Mouse (Mus musculus) frontal cortex, adult 2 months (tissue): ENCODE measurements around the gene Hoxa6. TPM values are rescaled to one million over a fixed set of nuclear protein-coding genes. Genes with fewer than 3 reads are reported as not detected.

Source experiments
- DNase-seq, 2 experiments: peaks; one replicate each; pipeline ENCODE4 v3.0.0; 2022; ENCODE audit warnings: low spot score in 1 of 2; ENCODE audit errors: extremely low spot score in 1 of 2
- polyA plus RNA-seq: library from polyadenylated mRNA; depleted of rRNA; stranded (reverse); fragments of >200 nt; gene quantifications from 2 replicates; pipeline ENCODE4 v1.2.3, GENCODE M21; 2012; rRNA removed

The Hoxa6 gene
- polyA plus RNA-seq = not detected in 2 replicates

GRCm38 (mm10) chr6:52208072-52208867, at the start of gene Hoxa6:
Gene Hoxa6, minus strand, starts transcription at chr6:52208722.
- DNase-seq = no peak

- peak; percentile 11 to 86 for DNase-seq
Observed at GRCm38 (mm10) chr6:52256956-52257355, 48.4 kb upstream of the Hoxa6 start.

DNA sequence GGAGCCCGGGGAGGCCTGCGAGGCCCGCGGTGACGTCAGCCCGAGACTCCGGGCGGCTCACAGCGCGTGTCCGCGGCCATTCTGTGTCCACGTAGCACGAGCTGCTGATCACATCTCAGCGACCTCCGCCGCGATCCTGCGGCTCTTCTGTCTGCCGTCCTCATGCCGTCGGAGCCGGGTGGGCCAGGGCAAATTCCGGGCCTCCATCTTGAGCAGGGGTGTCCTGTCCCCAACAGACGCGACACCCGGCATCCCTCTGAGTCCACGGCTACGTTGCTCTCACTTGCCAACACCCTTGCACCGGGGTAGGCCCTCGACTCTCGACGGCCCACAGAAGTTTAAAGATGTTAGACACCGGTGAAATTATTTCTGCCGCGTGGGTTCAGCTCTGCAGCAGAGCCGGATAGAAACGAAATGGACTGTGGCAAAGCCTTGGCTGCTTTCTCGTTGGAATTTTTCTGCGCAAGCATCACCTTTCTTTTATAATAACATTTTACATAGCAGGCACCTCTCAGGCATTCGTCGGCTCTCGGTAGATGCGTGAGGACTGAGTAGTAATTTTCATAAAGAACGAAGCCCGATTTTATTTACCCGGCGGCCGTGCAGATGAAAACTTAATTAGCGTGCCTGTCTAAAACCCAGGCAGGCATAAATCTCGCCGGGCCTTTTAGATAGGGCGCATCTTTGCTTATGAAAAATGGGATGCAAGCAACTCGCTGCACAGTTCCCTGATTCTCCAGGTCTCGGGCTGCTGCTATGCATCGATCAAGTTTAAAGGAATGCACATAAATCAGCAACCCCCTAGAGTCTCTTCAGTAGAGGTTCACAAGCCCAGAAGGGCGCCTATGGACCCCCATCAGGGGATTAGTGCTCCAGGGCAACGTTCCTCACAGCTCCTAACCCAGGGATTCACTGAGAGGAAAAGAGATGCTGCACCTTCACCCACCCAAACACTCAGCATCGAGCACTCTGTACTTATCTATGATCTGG, 45.3 kb upstream of the Hoxa6 start:
- DNase-seq = no peak

GRCm38 (mm10) chr6:52252775-52253376, 44.4 kb upstream of the Hoxa6 start:
- no peak for DNase-seq

GRCm38 (mm10) chr6:52252016-52252774, 43.7 kb upstream of the Hoxa6 start:
- DNase-seq = no peak

DNA sequence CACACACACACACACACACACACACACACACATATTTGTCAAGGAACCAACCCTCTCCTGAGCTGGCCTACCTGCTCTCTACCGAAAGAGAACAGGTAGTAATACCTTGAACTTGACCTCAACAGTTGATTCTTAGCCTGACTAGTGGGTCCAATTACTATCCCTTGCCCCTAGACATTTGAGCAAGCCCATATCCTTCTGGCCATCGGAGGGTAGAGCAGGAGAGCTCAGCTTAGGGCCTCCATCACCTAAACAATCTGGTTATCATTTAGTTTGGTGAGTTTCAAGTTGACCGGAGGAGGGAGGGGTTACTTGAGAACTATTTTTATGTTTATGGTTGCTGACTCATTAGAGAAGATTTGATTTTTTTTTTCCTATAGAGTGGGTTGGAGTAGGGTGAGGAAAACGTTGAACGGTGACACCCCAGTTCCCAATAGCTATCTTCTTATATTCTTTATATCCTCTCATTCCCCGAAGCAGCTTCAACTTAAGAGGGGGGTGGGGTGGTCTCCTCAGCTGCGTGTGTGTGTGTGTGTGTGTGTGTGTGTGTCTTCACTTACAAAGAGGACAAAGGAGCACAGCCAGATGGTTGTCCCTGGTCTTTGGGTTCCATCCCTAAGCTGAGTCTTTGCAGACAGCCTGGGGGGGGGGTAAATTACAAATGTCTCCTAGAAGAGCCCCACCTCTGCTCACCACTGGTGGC, 42.8 kb upstream of the Hoxa6 start:
- DNase-seq = no peak

DNA sequence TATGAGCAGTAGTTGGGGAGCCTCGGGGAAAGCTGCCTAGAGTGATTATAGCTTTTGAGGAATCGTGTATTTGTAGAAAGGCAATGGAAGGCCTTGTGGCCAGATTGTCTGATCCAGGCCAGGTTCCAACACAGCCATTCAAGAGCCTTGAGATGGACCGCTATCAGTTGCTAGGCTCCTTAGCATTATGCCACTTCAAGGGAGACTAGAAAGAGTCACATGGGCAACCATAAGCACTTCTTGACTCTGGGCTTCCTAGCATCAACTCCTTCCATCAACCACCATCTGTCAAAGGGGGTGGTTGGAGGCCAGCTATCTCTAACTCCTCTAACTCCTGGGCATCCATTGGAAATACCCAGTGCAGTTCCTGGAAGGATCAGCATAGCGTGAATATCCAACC, 41.3 kb upstream of the Hoxa6 start:
- no peak for DNase-seq

DNA sequence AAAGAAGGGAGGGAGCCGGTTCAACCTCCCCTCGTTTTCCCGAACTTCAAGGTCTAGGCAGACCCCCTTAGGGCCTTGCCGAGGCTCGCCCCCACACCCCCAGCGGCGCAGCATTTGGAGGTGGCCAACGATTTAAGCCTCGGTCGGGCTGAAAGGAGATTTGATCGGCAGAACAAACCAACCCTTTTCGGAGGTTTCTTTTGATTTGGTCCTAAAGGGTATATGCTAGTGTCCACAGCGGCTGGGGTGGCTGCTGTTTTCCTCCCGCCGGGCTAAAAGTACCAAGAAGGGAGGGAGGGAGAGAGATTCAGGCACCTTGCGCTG, 40.9 kb upstream of the Hoxa6 start:
- no peak for DNase-seq

DNA sequence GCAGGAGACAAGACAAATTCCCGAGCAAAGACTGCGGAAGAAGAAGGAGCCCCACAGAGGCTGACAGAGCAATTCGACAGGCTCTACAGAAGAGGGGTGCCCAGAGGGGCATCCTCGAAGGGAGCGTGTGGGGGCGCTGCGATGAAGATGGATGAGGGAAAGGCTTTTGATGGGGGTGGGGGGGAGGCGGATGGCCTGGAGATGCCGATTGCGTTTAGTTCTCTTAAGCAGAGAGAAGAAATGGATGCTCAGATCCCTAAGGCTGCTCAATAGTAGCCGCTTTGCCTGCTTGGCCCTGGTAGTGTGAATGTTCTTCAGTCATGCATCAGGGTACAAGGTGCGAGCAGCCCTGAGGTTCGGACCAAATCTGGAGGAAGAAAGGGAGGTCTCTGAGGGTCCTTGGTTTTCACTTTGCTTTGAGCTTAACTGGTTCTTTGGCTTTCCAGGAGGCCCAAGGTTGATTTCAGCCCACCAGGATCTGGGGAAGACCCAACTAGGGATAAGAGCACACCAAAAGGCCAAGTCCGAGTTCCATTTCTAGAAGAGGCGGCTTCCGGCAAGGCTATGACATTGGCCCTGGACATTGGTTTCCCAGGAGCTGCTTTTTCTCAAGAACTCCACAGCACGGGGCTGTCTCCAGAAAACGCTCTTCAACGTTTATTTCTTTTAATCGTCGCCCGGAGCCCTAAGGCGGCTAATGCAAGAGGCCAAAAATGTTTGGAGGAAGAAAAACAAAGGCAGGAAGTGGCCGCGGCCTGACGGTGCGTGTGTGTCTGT, 40.3 kb upstream of the Hoxa6 start:
- DNase-seq = no peak

DNA sequence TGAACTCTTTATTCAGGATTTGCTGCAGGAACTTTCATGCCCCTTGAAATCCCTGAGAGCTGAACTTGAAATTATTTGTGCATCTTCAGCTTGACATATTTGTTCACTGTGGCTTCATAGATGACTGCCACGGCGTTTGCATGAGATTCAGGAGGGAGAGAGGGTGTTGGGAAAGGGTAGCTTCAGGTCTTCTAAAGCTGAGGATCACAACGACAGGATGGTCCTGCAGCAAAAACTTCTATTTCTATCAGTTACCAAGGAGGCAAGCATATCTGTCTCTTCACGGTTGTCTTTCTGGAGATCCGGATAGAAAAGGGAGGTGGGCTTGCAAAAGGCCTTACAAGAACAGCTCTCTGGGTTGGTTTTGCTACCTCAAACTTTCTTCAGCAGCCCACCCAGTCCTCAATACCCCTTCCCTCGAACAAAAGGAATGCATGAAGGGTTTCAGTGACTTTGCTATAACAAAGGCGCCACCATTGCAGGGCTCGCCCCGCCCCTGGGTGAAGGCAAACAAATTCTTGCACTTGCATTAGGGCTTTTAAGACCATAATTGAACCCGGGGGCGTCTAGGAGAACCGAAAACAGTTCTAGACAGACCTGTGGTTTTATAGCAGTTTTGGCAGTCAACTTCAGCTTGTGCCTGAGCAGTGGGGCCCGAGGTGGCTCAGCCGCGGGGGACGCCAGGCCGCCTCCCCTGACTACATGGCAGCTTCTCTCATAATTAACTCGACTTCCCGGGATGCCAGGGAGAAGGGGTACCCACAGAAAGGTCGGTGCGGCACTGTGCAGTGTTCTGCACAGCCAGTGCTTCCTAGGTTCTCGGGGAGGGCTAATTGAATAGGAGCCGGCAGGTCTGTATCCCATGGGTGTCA, 39.5 kb upstream of the Hoxa6 start:
- no peak for DNase-seq

DNA sequence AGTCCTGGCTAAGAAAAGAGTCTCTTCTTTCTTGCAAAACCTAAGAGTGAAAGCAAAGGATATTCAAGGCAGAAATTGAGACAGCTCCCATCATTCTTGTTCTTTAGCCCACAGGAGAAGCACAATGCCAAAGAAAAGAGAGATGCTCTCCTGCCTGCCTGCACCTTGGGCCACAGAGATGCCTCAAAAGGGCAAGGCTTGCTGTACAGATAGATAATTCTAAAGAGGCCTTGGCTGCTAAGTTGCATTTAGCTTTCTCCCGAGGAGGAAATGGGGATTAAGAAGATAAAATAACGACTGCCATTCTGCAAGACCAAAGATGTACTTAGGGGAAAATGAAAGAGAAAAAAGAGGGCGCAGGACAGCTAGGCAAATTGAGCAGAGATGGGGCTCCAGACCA, 38.4 kb upstream of the Hoxa6 start:
- DNase-seq = no peak

- DNase-seq = no peak
Observed at GRCm38 (mm10) chr6:52246403-52246803, 37.9 kb upstream of the Hoxa6 start.

GRCm38 (mm10) chr6:52245757-52246142, 37.2 kb upstream of the Hoxa6 start, which contains the start of gene Hoxa11:
Gene Hoxa11, minus strand, starts transcription at chr6:52245810.
- DNase-seq = no peak

GRCm38 (mm10) chr6:52245040-52245756, 36.7 kb upstream of the Hoxa6 start:
- no peak for DNase-seq

DNA sequence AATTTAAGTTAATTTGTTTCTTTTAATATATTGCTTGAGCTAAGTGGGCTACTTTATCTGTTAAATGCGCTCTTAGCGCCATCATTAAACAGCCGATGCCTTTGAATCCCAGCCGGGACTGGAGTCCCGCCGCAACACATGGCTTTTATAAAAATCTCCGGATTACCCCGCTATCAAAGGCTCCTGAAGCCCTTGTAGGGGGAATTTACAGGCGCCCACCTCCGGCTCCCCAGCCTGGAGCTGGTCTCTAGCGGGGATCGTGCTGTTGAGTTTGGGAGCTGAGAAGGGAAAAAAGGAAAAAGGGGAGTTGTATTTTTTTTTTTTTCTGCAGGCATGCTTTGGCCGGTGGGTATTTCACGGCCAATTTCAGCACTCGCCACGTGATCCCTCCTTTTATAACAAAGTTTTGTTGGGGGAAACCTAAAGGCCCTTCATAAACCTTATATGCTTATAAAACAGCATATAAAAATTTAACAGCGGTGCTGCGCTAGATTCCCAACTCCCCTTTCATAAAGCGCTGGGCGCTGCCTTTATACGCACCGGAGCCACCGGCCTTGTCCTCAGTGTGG, 36.0 kb upstream of the Hoxa6 start:
- DNase-seq = no peak

DNA sequence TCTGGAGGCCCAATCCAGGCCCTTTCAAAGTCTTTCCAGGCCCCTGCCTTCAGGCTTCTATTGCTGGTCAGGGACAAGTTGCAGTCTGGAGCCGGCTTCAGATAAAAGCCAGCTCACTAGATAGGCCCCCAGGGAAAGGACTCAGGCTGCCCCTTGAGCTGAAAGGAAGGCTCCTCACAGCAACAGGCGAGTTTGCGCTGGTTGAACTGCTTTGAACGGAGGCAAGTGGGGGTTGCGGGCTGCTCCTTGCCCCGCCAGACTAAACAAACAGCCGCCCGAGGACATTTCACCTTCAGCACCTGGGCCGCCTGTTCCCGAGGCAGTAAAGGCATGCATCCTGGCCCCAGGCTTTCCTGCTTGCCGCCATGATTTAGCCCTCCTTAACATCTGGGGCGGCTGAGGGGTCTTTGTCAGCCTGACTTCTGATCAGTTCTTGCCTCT, 35.2 kb upstream of the Hoxa6 start:
- DNase-seq = no peak

DNA sequence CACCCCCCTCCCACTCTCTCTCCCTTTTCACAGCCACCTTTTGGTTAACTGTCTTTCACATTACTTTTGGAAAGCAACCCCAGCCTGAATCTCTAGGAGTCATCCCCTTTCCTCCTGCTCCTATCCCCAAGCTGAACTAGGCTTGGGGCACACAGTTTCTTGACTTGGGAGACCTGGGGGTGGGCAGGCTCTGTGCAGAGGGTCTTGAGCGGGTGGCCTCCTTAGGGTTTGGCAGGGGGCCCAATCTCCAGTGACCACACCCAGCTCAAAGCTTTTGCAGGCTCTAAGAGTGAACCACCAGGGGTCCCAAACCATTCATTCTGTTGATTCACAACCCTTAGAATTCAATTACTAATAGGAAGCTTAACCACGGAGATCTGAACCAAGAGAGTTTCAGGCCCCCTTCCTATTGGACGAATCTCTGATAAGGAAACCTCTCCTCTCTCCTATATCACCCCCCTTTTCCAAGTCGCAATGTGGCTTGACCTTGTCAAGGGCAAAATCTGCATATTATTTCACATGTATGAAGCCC, 34.3 kb upstream of the Hoxa6 start:
- DNase-seq = no peak
